Mouse (Mus musculus) kidney, embryonic 14.5 days (tissue): Measurements from ENCODE around the gene Spcs2. TPM values are rescaled to one million over a fixed set of nuclear protein-coding genes. Genes with fewer than 3 reads are reported as not detected.
"Not testable (repeated sequence)": the region's sequence is repeated elsewhere in the genome, so short reads cannot be mapped to it uniquely, and the experiment has no call there.

Source experiments
- ATAC-seq: fragments of 200-750 bp; cut with Nextera tagmentation; 2 replicates; pipeline ENCODE4 v1.8.0; 2017; ENCODE audit warnings: moderate number of reproducible peaks, mild to moderate bottlenecking, moderate TSS enrichment, moderate library complexity; ENCODE audit not compliant: low FRiP score, low TSS enrichment
- H3K27ac ChIP-seq: fragments of 300-500 bp; sonication (generic); 2 replicates; pipeline ENCODE4 v1.5.1; 2014; ENCODE audit warnings: low read depth, mild to moderate bottlenecking, low read length, moderate library complexity, mixed read lengths
- H3K27me3 ChIP-seq: fragments of 300-500 bp; sonication (generic); 2 replicates; pipeline ENCODE4 v1.6.1; 2014; ENCODE audit warnings: mild to moderate bottlenecking, low read length; ENCODE audit not compliant: control insufficient read depth, insufficient read depth
- H3K36me3 ChIP-seq: fragments of 300-500 bp; sonication (generic); 2 replicates; pipeline ENCODE4 v1.6.1; 2014; ENCODE audit warnings: low read length, mixed read lengths; ENCODE audit not compliant: control insufficient read depth, insufficient read depth
- H3K4me1 ChIP-seq: fragments of 300-500 bp; sonication (generic); 2 replicates; pipeline ENCODE4 v1.6.1; 2014; ENCODE audit warnings: low read length, mixed read lengths; ENCODE audit not compliant: control insufficient read depth, insufficient read depth
- H3K4me2 ChIP-seq: fragments of 300-500 bp; sonication (generic); replicated peaks from 2 replicates; pipeline ENCODE4 v1.6.1; 2014; ENCODE audit warnings: low read depth, mild to moderate bottlenecking, low read length
- H3K4me3 ChIP-seq: fragments of 300-500 bp; sonication (generic); 2 replicates; pipeline ENCODE4 v1.5.1; 2014; ENCODE audit warnings: mild to moderate bottlenecking, low read length
- H3K9ac ChIP-seq: fragments of 300-500 bp; sonication (generic); 2 replicates; pipeline ENCODE4 v1.6.1; 2014; ENCODE audit warnings: low read depth, mild to moderate bottlenecking, low read length, moderate library complexity
- H3K9me3 ChIP-seq: fragments of 300-500 bp; sonication (generic); 2 replicates; pipeline ENCODE4 v1.6.1; 2016; ENCODE audit warnings: low read length; ENCODE audit not compliant: control insufficient read depth
- WGBS: fragments of 180-500 bp; shearing (Covaris S2); extraction: QIAGEN DNeasy Blood & Tissue Kit; methylation state at CpG from one replicate; pipeline ENCODE4 v1.1.7; 2014; 5-methylcytosine and 5-hydroxymethylcytosine counted together
- polyA plus RNA-seq: library from polyadenylated mRNA; unstranded; fragments of >200 nt; fragmentation: Nextera tagmentation; extraction: Ambion mirVana; gene quantifications from 2 replicates; pipeline ENCODE4 v1.2.1, GENCODE M21; 2014

The Spcs2 gene
- polyA plus RNA-seq, 1 experiment from 2014 or later, result 346 TPM

DNA sequence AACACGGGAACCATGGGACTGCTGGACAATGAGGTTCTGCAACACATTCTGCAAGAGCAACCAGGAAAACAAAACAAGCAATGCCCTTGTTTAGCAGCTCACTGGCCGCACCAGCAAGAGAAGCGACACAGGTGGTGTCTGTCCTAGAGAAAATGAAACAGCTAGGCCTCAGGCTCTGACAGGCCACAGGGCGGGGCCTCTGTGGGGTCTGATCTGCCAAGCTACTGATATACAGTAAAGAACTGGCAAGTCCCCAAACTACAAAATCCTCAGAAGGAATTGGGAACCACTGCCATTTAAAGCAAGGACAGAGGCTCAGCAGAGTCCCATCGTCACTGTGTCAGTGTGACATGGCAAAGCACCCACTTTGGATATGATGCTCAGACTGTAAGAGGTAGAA, 40.8 kb downstream of the Spcs2 start:
- Histone ChIP-seq H3K27me3 (no peaks in the 10 kb centered on the region), H3K9me3 (no peaks in the 10 kb centered on the region), H3K4me3 (no peak overlapping the region), H3K9ac (no peak overlapping the region), H3K4me1 (no peaks in the 10 kb centered on the region), H3K4me2 (no peak overlapping the region), H3K36me3 (no peaks in the 10 kb centered on the region), H3K27ac (no peak overlapping the region)
- no peak for ATAC-seq
- 66% methylated on average over 5 of the region's 5 CpGs for WGBS

GRCm38 (mm10) chr7:99821953-99822352, 41.3 kb downstream of the Spcs2 start:
- no peaks in the 10 kb centered on the region for H3K9me3 ChIP-seq
- H3K4me3 ChIP-seq, result no peak overlapping the region
- WGBS, result 80% methylated on average over 2 of the region's 2 CpGs
- H3K27ac ChIP-seq, result no peak overlapping the region
- H3K9ac ChIP-seq, result no peak overlapping the region
- H3K4me2 ChIP-seq, result no peak overlapping the region
- no peak for ATAC-seq
- H3K4me1 ChIP-seq, result no peaks in the 10 kb centered on the region
- H3K36me3 ChIP-seq, result no peaks in the 10 kb centered on the region
- H3K27me3 ChIP-seq, result no peaks in the 10 kb centered on the region

GRCm38 (mm10) chr7:99818181-99818725, 45.0 kb downstream of the Spcs2 start:
- H3K27me3 ChIP-seq, H3K36me3 ChIP-seq, H3K4me3 ChIP-seq, H3K9ac ChIP-seq, ATAC-seq, H3K27ac ChIP-seq, H3K9me3 ChIP-seq, H3K4me1 ChIP-seq: not testable (repeated sequence)
- 6% methylated on average over 9 of the region's 9 CpGs for WGBS
- peak overlapping the region; percentile 19; the same call in 1 of the 2 replicates for H3K4me2 ChIP-seq

- ATAC-seq, result no peak
- Histone ChIP-seq H3K4me1 (no peaks in the 10 kb centered on the region), H3K4me2 (no peak overlapping the region), H3K27me3 (no peaks in the 10 kb centered on the region), H3K9me3 (no peaks in the 10 kb centered on the region), H3K4me3 (no peak overlapping the region), H3K9ac (no peak overlapping the region), H3K36me3 (peaks cover 5% of the 10 kb centered on the region; the same call in 1 of the 2 replicates), H3K27ac (no peak overlapping the region)
- 92% methylated on average over 11 of the region's 11 CpGs for WGBS
Observed at GRCm38 (mm10) chr7:99813394-99813793, 49.9 kb downstream of the Spcs2 start.

DNA sequence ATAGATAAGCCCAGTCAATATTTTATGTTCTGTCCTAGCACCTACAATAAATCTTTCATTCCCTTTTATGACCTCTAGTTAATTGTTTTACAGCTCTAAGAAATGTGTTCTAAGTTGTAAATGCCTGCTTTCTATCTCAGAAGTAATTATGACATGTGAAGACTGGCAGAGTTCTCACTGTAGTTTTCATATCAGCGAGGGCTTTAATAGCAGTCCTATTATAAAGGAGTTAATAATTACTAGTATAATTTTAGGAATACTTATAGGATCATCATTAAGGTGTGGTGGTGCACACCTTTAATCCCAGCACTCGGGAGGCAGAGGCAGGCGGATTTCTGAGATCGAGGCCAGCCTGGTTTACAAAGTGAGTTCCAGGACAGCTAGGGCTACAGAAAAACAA, 51.6 kb downstream of the Spcs2 start:
- H3K9ac ChIP-seq, result no peak overlapping the region
- H3K4me3 ChIP-seq, result no peak overlapping the region
- ATAC-seq, result no peak
- H3K36me3 ChIP-seq, result peaks cover 5% of the 10 kb centered on the region; the same call in 1 of the 2 replicates
- WGBS, result 81% methylated on average over 4 of the region's 4 CpGs
- no peaks in the 10 kb centered on the region for H3K27me3 ChIP-seq
- no peak overlapping the region for H3K4me2 ChIP-seq
- H3K9me3 ChIP-seq, result no peaks in the 10 kb centered on the region
- no peaks in the 10 kb centered on the region for H3K4me1 ChIP-seq
- no peak overlapping the region for H3K27ac ChIP-seq

GRCm38 (mm10) chr7:99810814-99811213, 52.4 kb downstream of the Spcs2 start:
- Histone ChIP-seq H3K4me1 (no peaks in the 10 kb centered on the region), H3K4me3 (no peak overlapping the region), H3K9me3 (no peaks in the 10 kb centered on the region), H3K27me3 (no peaks in the 10 kb centered on the region), H3K27ac (no peak overlapping the region), H3K4me2 (no peak overlapping the region), H3K9ac (no peak overlapping the region), H3K36me3 (peaks cover 5% of the 10 kb centered on the region; the same call in 1 of the 2 replicates)
- ATAC-seq, result no peak
- 83% methylated on average over 2 of the region's 2 CpGs for WGBS

GRCm38 (mm10) chr7:99807043-99807442, 56.2 kb downstream of the Spcs2 start:
- not testable (repeated sequence) for H3K4me2 ChIP-seq, H3K9ac ChIP-seq, H3K4me1 ChIP-seq, H3K27me3 ChIP-seq, H3K4me3 ChIP-seq, ATAC-seq, H3K9me3 ChIP-seq, H3K36me3 ChIP-seq, H3K27ac ChIP-seq
- 61% methylated on average over 7 of the region's 7 CpGs for WGBS

DNA sequence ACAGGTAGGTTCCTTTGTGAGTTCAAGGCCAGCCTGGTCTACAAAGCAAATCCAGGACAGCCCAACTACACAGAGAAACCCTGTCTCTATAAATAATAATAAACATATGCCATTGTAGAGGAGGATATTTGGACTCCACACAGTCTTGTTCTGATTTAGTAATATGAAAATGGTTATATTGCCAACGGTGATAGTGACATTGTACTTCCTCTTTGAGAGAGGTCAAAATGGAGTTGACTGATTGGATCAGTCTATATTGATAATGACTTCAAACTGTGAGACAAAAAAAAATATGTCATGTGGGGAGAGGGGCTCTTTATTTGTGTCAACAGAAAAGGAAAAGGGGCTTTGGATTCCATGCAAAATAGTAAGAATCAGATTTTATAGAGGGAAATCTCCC, 57.9 kb downstream of the Spcs2 start:
- Histone ChIP-seq H3K27me3 (no peaks in the 10 kb centered on the region), H3K4me3 (no peak overlapping the region), H3K9ac (no peak overlapping the region), H3K36me3 (no peaks in the 10 kb centered on the region), H3K27ac (no peak overlapping the region), H3K4me2 (no peak overlapping the region), H3K4me1 (no peaks in the 10 kb centered on the region), H3K9me3 (no peaks in the 10 kb centered on the region)
- WGBS, result 85% methylated on average over 1 of the region's 1 CpGs
- ATAC-seq, result no peak

- H3K9ac ChIP-seq, H3K36me3 ChIP-seq, H3K27ac ChIP-seq, H3K27me3 ChIP-seq, H3K9me3 ChIP-seq, H3K4me3 ChIP-seq, H3K4me2 ChIP-seq, H3K4me1 ChIP-seq, ATAC-seq: not testable (repeated sequence)
- 85% methylated on average over 3 of the region's 3 CpGs for WGBS
Observed at GRCm38 (mm10) chr7:99804033-99804432, 59.2 kb downstream of the Spcs2 start.
